In genomic region chr14:122871841-122872580, GRCm38 (mm10) we compare ENCODE assay signal across 21 mouse cellular contexts. TPM values are rescaled to one million over a fixed set of nuclear protein-coding genes. Genes with fewer than 3 reads are reported as not detected.
DNase-seq lines count a peak whose midpoint lies in the region; ATAC-seq and TF ChIP-seq lines count a peak whose summit lies in the region.
"Had no signal": no experiment of that assay in that cellular context is flagged by ENCODE, and none has a peak within 500 bp of the region (broad histone marks: within the 10 kb centered on the region; RNA-seq: fewer than 3 reads in every experiment).

No protein-coding gene starts in this region.

- ATAC-seq in hindbrain, embryonic 12.5 days (ENCODE audit: low FRiP score) = peak; percentile 41; the same call in 1 of the 2 replicates
- ATAC-seq in forebrain, embryonic 13.5 days = peak; percentile 83
- ATAC-seq in hindbrain, postnatal 0 days = peak; percentile 30; the same call in 1 of the 2 replicates
- ATAC-seq: intestine, embryonic 15.5 days; liver, postnatal 0 days had no signal

- peaks cover 7% of the 10 kb centered on the region for H3K27me3 ChIP-seq in hindbrain, embryonic 12.5 days
- no peaks in the 10 kb centered on the region; the same call in 1 of the 2 replicates for H3K27me3 ChIP-seq in hindbrain, embryonic 10.5 days (ENCODE audit: insufficient read depth, poor library complexity, severe bottlenecking)
- peaks cover 50% of the 10 kb centered on the region for H3K27me3 ChIP-seq in forebrain, embryonic 13.5 days
- no peaks in the 10 kb centered on the region for H3K27me3 ChIP-seq in hindbrain, postnatal 0 days (ENCODE audit: insufficient read depth, low read length)
- H3K27me3 ChIP-seq: CH12.LX; embryonic facial prominence, embryonic 13.5 days; heart, embryonic 12.5 days; intestine, embryonic 15.5 days had no signal

- H3K4me3 ChIP-seq in hindbrain, embryonic 12.5 days = no peak overlapping the region
- no peak overlapping the region for H3K4me3 ChIP-seq in hindbrain, embryonic 10.5 days
- no peak overlapping the region for H3K4me3 ChIP-seq in forebrain, embryonic 13.5 days
- no peak overlapping the region for H3K4me3 ChIP-seq in hindbrain, postnatal 0 days (ENCODE audit: low read length)
- H3K4me3 ChIP-seq: embryonic facial prominence, embryonic 13.5 days; heart, embryonic 12.5 days; intestine, embryonic 15.5 days; limb, embryonic 10.5 days; myocyte had no signal

- H3K27ac ChIP-seq in hindbrain, embryonic 12.5 days = no peak overlapping the region
- no peak overlapping the region for H3K27ac ChIP-seq in hindbrain, embryonic 10.5 days
- no peak overlapping the region for H3K27ac ChIP-seq in forebrain, embryonic 13.5 days
- H3K27ac ChIP-seq in hindbrain, postnatal 0 days = no peak overlapping the region
- H3K27ac ChIP-seq: embryonic facial prominence, embryonic 13.5 days; intestine, embryonic 15.5 days; limb, embryonic 10.5 days had no signal

- H3K9ac ChIP-seq in hindbrain, embryonic 12.5 days = no peak overlapping the region
- H3K9ac ChIP-seq in forebrain, embryonic 13.5 days = no peak overlapping the region
- no peak overlapping the region for H3K9ac ChIP-seq in hindbrain, postnatal 0 days (replicated peaks; ENCODE audit: low read length)
- H3K9ac ChIP-seq: embryonic facial prominence, embryonic 13.5 days; heart, embryonic 12.5 days; intestine, embryonic 15.5 days; liver, postnatal 0 days had no signal

- DNase-seq in hindbrain, embryonic 10.5 days (ENCODE audit: low spot score) = no peak
- peak; percentile 63 for DNase-seq in MN1 (ENCODE audit: low spot score)
- DNase-seq in hindbrain, postnatal 0 days (ENCODE audit: low spot score) = no peak
- DNase-seq in urinary bladder, postnatal 36 days (ENCODE audit: low spot score in 2 of 2) = no peak
- no peak for DNase-seq in gastrocnemius, postnatal 4 days (ENCODE audit: low spot score in 2 of 2)
- no peak for DNase-seq in heart, postnatal 10 days
- DNase-seq: cerebellum, adult 9-11 months; heart, postnatal 36 days; kidney, postnatal 36 days; layer of hippocampus, adult 9-11 months; liver, postnatal 0 days; lung, postnatal 10 days; thymus, postnatal 25 days had no signal

- H3K9me3 ChIP-seq in hindbrain, embryonic 12.5 days (replicated peaks) = no peaks in the 10 kb centered on the region
- no peaks in the 10 kb centered on the region for H3K9me3 ChIP-seq in hindbrain, embryonic 10.5 days
- no peaks in the 10 kb centered on the region for H3K9me3 ChIP-seq in forebrain, embryonic 13.5 days (replicated peaks)
- no peaks in the 10 kb centered on the region for H3K9me3 ChIP-seq in hindbrain, postnatal 0 days (ENCODE audit: low read length)
- H3K9me3 ChIP-seq: embryonic facial prominence, embryonic 13.5 days; heart, embryonic 12.5 days; intestine, embryonic 15.5 days; limb, embryonic 10.5 days had no signal

- TF ChIP-seq CTCF in hindbrain, postnatal 0 days (IDR thresholded peaks at IDR 0.05; ENCODE audit: low read depth) = no peak

- peaks cover 20% of the 10 kb centered on the region for H3K4me1 ChIP-seq in hindbrain, embryonic 12.5 days
- peaks cover 30% of the 10 kb centered on the region for H3K4me1 ChIP-seq in hindbrain, embryonic 10.5 days (replicated peaks)
- peaks cover 66% of the 10 kb centered on the region for H3K4me1 ChIP-seq in forebrain, embryonic 13.5 days
- H3K4me1 ChIP-seq in hindbrain, postnatal 0 days (ENCODE audit: insufficient read depth, low read length) = peaks cover 12% of the 10 kb centered on the region
- H3K4me1 ChIP-seq: intestine, embryonic 15.5 days had no signal

- 51% methylated on average over 4 of the region's 4 CpGs for WGBS in hindbrain, embryonic 12.5 days
- WGBS in hindbrain, embryonic 10.5 days = 64% methylated on average over 4 of the region's 4 CpGs
- 16% methylated on average over 4 of the region's 4 CpGs for WGBS in forebrain, embryonic 13.5 days
- WGBS in hindbrain, postnatal 0 days = 45% methylated on average over 4 of the region's 4 CpGs

- intact Hi-C loops in heart, postnatal 10 days (cut with DNase I) = no loop called here

- no peak overlapping the region for H3K4me2 ChIP-seq in hindbrain, embryonic 12.5 days (replicated peaks)
- no peak overlapping the region for H3K4me2 ChIP-seq in forebrain, embryonic 13.5 days
- H3K4me2 ChIP-seq in hindbrain, postnatal 0 days (ENCODE audit: low read depth, low read length) = no peak overlapping the region
- H3K4me2 ChIP-seq: embryonic facial prominence, embryonic 13.5 days; heart, embryonic 12.5 days; intestine, embryonic 15.5 days had no signal

- H3K36me3 ChIP-seq in hindbrain, embryonic 12.5 days = no peaks in the 10 kb centered on the region
- no peaks in the 10 kb centered on the region for H3K36me3 ChIP-seq in hindbrain, embryonic 10.5 days
- H3K36me3 ChIP-seq in forebrain, embryonic 13.5 days (ENCODE audit: poor library complexity, severe bottlenecking) = no peaks in the 10 kb centered on the region
- H3K36me3 ChIP-seq in hindbrain, postnatal 0 days (ENCODE audit: insufficient read depth, low read length) = no peaks in the 10 kb centered on the region
- H3K36me3 ChIP-seq: embryonic facial prominence, embryonic 13.5 days; heart, embryonic 12.5 days; intestine, embryonic 15.5 days; limb, embryonic 10.5 days had no signal

RNA-seq across cellular contexts. Expression of gene Ggact, which starts 41.5 kb away (rescaled TPM):
- 7.7 and 8.6 TPM in 2 replicates for polyA plus RNA-seq in hindbrain, embryonic 12.5 days (2016; fragmentation: Nextera tagmentation; extraction: Ambion mirVana)
- 4.3 and 5.8 TPM in 2 replicates for polyA plus RNA-seq in hindbrain, embryonic 10.5 days (2016; fragmentation: Nextera tagmentation; extraction: Ambion mirVana)
- 5.0 and 5.2 TPM in 2 replicates for polyA plus RNA-seq in forebrain, embryonic 13.5 days (2015; fragmentation: Nextera tagmentation; extraction: Ambion mirVana)
- 18.4 and 36.5 TPM in 2 replicates for total RNA-seq in hindbrain, postnatal 0 days (2014; rRNA removed)
- polyA plus RNA-seq in hindbrain, postnatal 0 days (2015; fragmentation: Nextera tagmentation; extraction: Ambion mirVana) = 27.9 and 29.1 TPM in 2 replicates
- 1 to 10 TPM; 7.5 to 9.4 TPM for total RNA-seq in gastrocnemius, postnatal 4 days (2021)
- total RNA-seq in heart, postnatal 10 days (2021) = 10 to 100 TPM; 20.0 to 23.4 TPM

Comparison
In these comparisons a context has a peak if more than half of its experiments do, and no peak if none do; other contexts are left out.
1. ATAC-seq: peak in every context shown above with its lines; median percentile 83 in forebrain, embryonic 13.5 days; 41 in hindbrain, embryonic 12.5 days; 30 in hindbrain, postnatal 0 days.